Mouse (Mus musculus) ovary, adult 10 weeks (tissue): ENCODE data around the gene Jag2. TPM values are rescaled to one million over a fixed set of nuclear protein-coding genes. Genes with fewer than 3 reads are reported as not detected.

Experiments
- polyA plus RNA-seq: library from polyadenylated mRNA; stranded (reverse); fragments of 350-450 nt; fragmentation: Illumina TruSeq; extraction: RNeasy Lipid Tissue Mini Kit (QIAGEN cat#74804); gene quantifications from one replicate; pipeline ENCODE4 v1.2.3, GENCODE M21; 2014

The Jag2 gene
- 0.26 TPM for polyA plus RNA-seq

DNA sequence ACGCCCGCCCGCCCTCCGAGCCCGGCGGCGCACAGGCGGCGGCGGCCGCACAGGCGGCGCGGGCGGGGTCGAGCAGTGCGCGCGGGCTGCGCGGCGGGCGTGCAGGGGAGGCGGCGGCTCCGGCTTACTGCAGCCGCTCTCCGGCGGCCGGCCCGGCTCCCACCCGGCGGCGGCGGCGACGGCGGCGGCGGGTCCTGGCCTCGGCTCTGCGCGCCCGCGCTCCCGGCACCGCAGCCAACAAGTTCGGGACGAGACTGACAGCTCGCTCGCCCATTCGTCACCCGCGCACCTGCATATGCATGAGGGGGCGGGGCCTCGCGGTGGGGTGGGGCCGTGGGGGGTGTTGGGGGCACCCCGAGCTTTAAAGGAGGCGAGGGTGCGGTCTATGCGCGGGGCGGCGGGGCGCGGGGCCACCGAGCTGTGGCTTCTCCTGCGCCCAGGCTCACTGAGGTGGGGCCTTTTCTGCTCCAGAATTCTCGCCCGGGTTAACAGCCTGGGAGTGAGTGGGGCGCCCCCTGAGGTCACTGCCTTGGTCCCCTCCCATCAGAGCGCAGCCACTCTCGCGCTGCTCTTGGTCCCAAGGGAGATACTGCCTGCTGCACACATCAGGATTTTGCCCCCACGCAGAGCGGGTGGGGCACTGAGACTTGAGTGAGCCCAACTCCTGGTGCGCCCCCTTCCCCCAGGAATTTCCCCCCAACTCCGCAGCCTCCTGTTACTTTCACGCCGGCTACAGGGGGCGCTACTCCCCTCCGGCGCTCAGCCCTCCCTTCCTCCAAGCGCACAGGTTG is at the start of gene Jag2:
Jag2 (minus strand) TSS at position 215 of the 791 bp plus-strand sequence.

DNA sequence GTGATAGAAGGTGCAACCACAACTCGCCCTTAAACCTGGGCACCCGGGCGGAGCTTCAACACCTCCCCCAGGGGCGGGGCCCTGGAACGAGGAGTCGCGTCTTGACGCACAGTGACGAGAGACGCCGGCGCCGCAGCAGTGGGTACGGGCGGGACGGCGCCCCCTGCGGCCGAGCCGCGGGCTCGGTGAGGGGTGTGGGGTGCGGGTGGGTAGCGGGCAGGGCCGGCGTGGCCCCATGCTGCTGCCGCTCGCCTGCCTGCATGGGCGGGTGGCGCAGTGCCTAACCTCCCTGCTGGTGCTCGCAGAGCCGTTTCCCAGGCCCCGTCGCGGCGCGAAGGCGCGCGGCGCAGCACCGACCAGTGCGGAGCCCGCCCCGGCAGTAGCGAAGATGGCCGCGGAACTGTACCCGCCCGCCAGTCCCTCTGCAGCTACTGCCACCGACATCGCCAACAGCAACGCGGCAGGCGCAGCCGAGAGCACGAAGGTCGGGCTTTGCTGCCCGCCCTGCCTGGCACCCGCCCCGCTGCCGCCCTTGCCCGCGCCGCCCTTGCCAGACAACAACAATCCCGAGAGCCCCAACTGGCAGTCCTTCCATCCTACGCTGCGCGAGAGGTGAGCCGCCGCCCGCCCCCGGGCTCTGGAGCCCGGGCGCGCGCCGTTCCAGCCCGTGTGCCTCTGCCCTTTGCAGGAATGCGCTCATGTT is 46.9 kb upstream of the Jag2 start, which contains the start of gene Btbd6:
Btbd6 (plus strand) TSS at position 112 of the 703 bp plus-strand sequence.

DNA sequence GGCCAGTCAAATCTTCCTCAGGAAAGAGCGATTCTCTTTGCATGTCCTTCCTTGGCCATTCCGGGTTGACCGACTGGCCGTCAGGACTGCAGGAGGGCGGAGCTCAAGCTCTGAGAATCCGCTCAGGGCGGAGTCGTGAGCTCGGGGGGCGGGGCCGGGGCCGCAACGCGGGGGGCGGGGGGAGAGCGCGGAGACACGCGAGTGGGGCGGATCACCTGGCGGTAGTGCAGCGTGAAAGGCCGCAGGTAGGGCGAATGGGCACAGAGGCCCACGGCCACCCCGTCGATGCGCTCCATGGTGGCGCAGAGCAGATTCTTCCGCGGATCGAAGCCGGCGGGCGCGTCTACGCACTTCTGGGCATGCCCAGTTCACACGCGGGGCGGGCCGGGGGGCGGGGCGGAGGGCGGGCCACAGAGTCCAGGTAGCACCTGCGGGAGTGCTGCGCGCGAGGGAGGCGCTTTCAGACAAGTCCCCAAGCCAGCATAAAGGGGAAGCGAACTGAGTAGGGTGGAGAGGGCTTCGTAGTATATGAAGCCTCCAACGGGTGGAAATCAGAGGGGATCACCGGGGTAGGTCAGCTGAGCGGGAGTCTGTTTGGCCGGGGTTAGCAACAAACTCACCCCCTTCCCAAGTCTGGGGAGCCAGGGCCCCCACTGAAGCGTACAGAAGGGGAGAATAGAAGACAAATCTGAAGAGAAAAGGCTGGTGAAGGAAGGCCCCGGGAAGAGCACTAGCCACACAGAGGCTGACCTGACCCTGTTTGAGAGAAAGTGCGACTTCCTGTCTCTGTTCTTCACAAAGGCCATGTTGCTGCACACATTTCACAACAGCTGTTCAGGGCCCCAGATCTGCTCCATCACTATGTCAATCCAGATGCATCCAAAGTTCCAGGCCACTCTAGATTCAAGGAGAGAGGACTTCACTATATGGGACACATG is 12.5 kb upstream of the Jag2 start, which contains the start of gene Nudt14:
Nudt14 (minus strand) TSS at position 349 of the 938 bp plus-strand sequence.

DNA sequence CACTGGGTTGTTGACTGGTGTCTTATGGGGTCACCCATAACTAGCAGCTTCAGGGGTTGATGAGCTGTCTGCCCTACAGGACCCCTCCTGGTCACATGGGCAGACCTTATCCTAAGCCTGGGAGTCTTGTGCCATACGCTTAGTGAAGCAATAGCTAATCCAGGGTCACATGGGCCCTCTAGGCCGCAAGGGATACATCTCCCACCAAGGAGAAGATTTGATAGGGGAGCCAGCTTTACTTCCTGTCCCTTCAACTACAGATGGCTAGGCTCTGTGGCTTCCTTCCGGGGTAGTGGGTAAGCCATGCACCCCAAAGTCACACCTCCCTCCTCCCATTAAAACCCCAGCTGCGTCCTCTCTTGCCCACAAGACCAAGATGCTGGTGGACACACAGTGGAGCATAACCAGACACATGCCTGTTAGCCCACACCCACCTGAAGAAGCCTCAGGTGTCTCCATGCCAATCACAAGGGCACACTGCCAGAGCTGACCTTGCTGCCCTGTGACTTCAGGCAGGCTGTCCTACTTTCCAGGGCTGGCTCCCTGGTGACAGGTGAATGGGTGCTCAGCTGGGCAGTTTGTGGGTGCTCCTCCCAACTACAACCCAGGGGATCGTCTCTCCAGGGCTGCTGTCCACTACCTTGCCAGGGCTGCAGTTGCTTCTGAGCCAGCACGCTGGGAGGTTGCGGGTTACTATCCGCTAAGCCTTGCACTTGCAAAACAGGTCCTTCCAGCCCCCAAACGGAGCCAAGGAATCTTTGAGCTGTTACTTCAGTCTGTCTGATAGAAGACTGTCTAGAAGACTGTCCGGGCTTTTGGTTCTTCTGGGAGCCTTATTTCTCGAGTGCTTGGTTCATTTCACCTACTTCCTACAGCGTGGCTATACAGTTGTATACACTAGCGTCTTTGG is 61.1 kb downstream of the Jag2 start, which contains the start of gene Gpr132:
Gpr132 (minus strand) TSS at position 51 of the 910 bp plus-strand sequence.

Other genes starting within 250 kb of the Jag2 start
- 9.0 TPM for gene Cep170b, start 209.3 kb downstream of the Jag2 start, polyA plus RNA-seq
- gene Pld4, start 169.1 kb downstream of the Jag2 start, polyA plus RNA-seq: 0.31 TPM
- 6.8 TPM for gene Ahnak2, start 127.1 kb downstream of the Jag2 start, polyA plus RNA-seq
- 2.3 TPM for gene Clba1, start 120.8 kb downstream of the Jag2 start, polyA plus RNA-seq
- 18.1 TPM for gene Cdca4, start 100.4 kb downstream of the Jag2 start, polyA plus RNA-seq
- gene Gpr132, start 61.5 kb downstream of the Jag2 start, polyA plus RNA-seq: 0.17 TPM
- 1.6 TPM for gene Nudt14, start 12.3 kb upstream of the Jag2 start, polyA plus RNA-seq
- 0.77 TPM for gene Btbd6, start 46.7 kb upstream of the Jag2 start, polyA plus RNA-seq
- 12.9 TPM for gene Brf1, start 70.9 kb upstream of the Jag2 start, polyA plus RNA-seq
- gene Pacs2, start 84.7 kb upstream of the Jag2 start, polyA plus RNA-seq: 6.7 TPM
- not detected for gene Tex22, start 144.7 kb upstream of the Jag2 start, polyA plus RNA-seq
- gene Mta1, start 168.5 kb upstream of the Jag2 start, polyA plus RNA-seq: 22.5 TPM
- gene Crip2, start 210.5 kb upstream of the Jag2 start, polyA plus RNA-seq: not detected
- 1.1 TPM for gene Crip1, start 216.5 kb upstream of the Jag2 start, polyA plus RNA-seq
- gene Tedc1, start 226.6 kb upstream of the Jag2 start, polyA plus RNA-seq: 0.34 TPM